Mouse (Mus musculus): Measurements from ENCODE around the gene Sbk1.

The Sbk1 gene

DNA sequence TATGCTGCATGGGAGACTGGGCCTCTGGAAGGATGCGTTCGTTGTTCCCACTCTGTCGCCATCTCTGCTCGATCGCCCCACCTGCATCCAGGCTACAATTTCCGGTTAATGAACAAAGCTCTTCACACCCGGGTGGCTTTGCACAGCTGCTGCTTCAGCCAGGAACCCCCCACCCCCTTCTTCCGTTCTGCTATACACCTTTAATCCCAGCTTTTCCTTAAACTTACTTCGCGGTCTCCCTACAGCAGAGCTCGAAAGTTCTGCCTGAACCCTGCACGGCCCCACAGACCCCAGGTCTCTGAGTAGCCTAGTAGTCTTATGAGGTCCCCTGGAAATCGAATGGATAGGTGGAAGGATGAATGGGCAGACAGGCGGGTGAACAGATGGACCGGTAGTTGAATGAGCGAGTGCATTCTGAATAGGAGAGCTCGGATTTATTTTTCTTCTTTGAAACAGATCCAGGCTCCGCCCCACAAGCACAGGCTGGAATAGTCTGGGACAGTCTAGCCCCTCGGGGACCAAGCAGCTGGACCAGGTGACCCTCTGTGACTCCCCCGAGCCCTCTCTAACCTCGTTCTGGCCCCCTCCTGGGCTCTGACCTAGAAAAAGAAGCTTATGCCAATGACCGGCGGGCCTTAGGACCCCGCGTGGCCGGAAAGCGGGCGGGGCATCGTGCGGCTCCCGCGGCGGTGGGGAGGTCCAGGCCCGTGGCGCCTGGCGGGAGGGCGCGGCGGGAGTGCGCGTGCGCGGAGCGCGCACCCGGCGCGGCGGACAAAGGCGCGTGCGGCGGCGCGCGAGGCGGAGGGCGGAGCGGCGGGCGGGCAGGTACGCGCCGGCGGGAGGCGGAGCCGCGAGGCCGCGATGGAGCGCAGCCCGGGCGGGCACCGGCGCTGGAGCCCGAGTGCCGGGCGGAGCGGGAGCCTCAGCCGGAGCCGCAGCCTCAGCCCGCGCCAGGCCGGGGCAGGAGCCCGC, at the start of gene Sbk1:
Gene Sbk1, plus strand, starts transcription at position 908 of the 972 bp plus-strand sequence.
- peak; percentile 57 to 77 for DNase-seq (ENCODE audit: low read depth in 1 of 2, low spot score in 2 of 2)

GRCm38 (mm10) chr7:126222753-126223152, 49.7 kb upstream of the Sbk1 start:
- no peak for DNase-seq (ENCODE audit: low read depth in 1 of 2, low spot score in 2 of 2)

GRCm38 (mm10) chr7:126226136-126226535, 46.3 kb upstream of the Sbk1 start:
- DNase-seq (ENCODE audit: low read depth in 1 of 2, low spot score in 2 of 2), result no peak

DNA sequence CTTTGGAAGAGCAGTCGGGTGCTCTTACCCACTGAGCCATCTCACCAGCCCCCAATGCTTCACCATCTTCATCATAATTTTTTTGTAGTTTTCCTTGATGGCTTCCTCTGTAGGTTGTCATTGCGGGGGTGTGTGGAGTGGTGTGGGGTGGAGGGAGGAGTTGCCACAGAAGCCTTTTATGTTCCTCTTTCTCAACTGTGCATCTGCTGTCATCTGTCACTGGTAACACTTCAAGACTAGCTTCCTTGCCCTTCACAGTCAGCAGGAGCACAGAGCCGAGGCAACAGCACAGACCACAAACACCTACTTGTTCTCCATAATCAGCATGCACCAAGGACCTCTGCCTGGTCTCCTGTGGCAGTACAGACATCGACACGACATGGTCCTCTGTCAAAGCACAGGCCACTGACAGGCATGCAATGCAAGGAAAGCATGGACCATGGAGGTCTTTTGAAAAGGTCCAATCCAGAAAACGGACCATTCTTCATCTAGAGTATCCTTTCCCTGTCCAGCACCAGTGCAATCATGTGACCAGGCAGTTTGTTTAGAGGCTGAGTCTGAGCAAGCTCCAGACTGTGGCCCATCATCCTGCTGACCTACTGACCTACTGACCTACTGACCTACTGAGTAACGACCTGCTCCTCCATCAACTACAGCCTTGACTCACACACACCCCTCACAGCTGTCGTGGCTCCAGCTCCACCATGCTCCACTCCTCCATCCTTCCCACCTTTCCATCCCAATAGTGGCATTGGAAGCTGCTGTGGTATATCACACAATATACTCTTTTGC, 41.9 kb upstream of the Sbk1 start:
- DNase-seq (ENCODE audit: low read depth in 1 of 2, low spot score in 2 of 2), result peak in 1 of 2 experiments; percentile 29

DNA sequence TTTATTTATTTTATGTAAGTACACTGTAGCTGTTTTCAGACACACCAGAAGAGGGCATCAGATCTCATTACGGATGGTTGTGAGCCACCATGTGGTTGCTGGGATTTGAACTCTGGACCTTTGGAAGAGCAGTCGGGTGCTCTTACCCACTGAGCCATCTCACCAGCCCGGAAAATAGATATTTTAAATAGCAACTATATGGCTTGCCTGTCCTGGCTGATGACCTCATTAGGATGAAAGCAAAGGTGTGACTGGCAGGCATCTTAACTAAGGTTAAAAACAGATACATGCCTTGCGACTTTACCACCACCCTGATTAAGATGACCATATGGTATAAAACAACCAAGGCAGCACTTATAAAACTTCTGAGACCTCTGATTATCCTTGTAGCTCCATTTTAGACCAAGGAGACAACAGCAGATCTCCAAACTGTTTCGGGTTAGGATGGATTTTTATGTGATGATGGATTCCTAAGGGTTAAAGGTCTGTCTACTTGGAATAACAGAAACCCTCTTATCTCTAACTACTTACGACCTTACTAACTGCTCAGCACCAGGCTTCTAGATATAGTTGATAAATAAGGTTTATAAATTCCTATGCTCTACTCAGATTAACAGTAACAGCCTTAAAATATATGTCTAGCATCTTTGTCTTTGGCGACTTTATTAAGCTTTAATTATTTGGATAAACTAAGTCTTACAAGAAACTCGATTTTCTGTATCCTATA, 39.9 kb upstream of the Sbk1 start:
- DNase-seq (ENCODE audit: low read depth in 1 of 2, low spot score in 2 of 2), result no peak

DNA sequence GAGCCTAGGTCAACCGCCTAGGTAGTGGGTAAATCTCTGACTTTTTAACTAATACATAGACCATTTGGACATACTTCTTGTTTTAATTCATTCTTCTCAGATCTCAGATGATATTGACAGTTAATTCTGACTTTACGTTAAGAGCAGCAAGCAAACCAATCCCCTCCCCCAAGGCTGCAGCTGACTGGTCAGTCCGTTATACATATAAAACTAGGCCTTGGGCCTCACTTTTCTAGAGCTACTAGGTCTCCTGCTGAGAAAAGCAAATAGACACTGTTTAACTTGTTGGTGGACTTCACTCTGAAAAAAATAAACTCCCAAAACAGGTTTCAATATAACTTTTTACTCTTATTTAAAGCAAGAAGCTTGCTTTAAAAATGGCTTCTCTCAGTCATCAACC, 37.8 kb upstream of the Sbk1 start:
- no peak for DNase-seq (ENCODE audit: low read depth in 1 of 2, low spot score in 2 of 2)

- DNase-seq (ENCODE audit: low read depth in 1 of 2, low spot score in 2 of 2), result no peak
Observed at GRCm38 (mm10) chr7:126236083-126236793, 36.2 kb upstream of the Sbk1 start.

- no peak for DNase-seq (ENCODE audit: low read depth in 1 of 2, low spot score in 2 of 2)
Observed at GRCm38 (mm10) chr7:126236794-126237192, 35.6 kb upstream of the Sbk1 start.

DNA sequence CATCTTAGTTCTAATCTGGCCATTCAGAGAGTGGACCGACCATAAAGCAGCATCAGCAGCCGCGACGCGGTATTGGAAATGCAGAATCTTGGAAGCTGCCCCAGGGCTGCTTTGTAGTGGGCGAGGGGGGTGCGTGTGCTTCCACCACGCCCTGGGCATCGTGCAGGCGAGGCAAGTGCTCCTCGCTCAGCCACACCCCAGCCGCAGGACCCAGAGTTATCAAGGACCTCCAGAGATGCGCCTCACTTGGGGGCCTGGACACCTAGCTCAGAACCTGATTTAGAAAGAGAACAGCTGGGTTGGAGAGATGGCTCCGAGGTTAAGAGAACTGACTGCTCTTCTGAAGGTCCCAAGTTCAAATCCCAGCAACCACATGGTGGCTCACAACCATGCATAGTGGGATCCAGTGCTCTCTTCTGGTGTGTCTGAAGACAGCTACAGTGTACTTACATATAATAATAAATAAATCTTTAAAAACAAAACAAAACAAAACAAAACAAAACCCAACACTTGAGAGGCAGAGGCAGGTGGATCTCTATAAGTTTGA, 31.5 kb upstream of the Sbk1 start:
- no peak for DNase-seq (ENCODE audit: low read depth in 1 of 2, low spot score in 2 of 2)

DNA sequence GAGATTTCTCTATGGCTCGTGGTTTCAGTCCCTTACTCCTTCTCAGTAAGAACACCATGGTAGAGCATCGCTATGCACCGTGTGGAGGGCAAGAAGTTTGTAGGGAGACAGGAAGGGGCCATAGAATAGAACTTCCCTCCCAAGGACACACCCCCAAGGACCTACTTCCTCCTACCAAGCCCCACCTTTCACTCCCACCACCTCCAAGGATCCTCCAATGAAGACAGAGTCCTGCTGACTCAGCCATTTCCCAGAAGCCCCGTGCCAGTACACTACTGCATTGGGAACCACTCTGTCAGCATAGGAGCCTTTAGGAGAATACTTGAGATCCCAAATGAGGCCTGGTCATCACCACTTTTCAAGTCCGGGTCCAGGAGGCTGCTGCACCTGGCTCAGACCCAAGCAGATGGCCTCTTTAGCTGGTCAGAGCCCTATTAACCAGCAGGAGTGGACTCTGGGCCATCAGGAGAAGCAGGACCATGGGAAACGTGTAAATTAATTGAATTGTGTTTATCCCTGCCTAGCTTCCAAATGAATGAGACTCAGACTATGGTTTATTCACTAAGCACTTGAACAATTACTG, 28.2 kb upstream of the Sbk1 start:
- no peak for DNase-seq (ENCODE audit: low read depth in 1 of 2, low spot score in 2 of 2)

- no peak for DNase-seq (ENCODE audit: low read depth in 1 of 2, low spot score in 2 of 2)
Observed at GRCm38 (mm10) chr7:126248088-126248487, 24.3 kb upstream of the Sbk1 start.

DNA sequence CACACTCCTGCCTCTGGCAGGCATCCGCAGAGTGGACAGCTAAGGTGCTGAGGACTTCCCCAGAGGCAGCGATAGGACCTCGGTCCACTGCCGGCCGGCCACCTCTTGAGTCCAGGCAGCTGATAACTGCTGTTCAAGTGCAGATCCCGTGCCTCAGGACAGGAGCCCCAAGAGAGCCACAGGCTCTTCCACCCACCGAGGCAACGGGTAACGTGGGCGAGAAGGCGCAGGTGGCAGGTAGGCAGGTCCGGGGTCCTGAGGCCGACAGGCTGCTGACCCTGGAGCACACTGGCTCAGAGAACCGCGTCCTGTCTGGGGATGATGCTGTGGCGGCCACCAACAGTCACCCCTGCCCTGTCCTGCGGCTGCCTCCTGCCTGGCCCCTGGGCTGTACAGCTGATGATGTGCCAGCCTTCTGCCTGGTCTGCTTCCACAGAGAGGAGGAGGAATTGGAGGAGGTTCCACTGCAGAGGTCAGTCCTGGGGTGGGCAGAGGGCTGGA, 23.7 kb upstream of the Sbk1 start:
- DNase-seq (ENCODE audit: low read depth in 1 of 2, low spot score in 2 of 2), result no peak

- no peak for DNase-seq (ENCODE audit: low read depth in 1 of 2, low spot score in 2 of 2)
Observed at GRCm38 (mm10) chr7:126249146-126249545, 23.3 kb upstream of the Sbk1 start.

- no peak for DNase-seq (ENCODE audit: low read depth in 1 of 2, low spot score in 2 of 2)
Observed at GRCm38 (mm10) chr7:126249986-126250385, 22.4 kb upstream of the Sbk1 start.

- no peak for DNase-seq (ENCODE audit: low read depth in 1 of 2, low spot score in 2 of 2)
Observed at GRCm38 (mm10) chr7:126250481-126250880, 21.9 kb upstream of the Sbk1 start.

GRCm38 (mm10) chr7:126251698-126252097, 20.7 kb upstream of the Sbk1 start:
- no peak for DNase-seq (ENCODE audit: low read depth in 1 of 2, low spot score in 2 of 2)

DNA sequence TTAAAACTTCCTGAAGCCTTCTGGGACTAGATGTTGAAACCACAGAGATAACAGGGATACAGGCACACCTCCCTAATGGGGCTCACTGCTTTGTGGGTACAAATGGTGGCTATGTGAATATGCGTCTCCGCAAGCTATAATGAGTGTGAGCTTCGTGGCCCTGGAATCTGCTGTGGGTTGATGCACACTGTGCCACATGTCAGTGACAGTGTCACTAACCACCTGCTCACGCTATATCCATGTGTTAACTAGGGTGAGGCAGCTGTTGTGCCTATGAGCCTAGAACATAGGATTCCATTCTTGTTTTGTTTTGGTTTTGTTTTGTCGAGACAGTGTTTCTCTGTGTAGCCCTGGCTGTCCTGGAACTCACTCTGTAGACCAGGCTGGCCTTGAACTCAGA, 20.2 kb upstream of the Sbk1 start:
- DNase-seq (ENCODE audit: low read depth in 1 of 2, low spot score in 2 of 2), result no peak

GRCm38 (mm10) chr7:126260280-126261210, 11.9 kb upstream of the Sbk1 start:
- DNase-seq (ENCODE audit: low read depth in 1 of 2, low spot score in 2 of 2), result peak in 1 of 2 experiments; percentile 40

GRCm38 (mm10) chr7:126261823-126262222, 10.6 kb upstream of the Sbk1 start:
- no peak for DNase-seq (ENCODE audit: low read depth in 1 of 2, low spot score in 2 of 2)

All from monocyte, adult 2 months (primary cell).